Mouse (Mus musculus): ENCODE measurements around the gene Itga4.

Itga4 gene

GRCm38 (mm10) chr2:79255192-79256000 is at the start of gene Itga4:
TSS of gene Itga4 (plus strand) at chr2:79255426.
- peak; percentile 33 for DNase-seq (ENCODE audit: low spot score)

DNA sequence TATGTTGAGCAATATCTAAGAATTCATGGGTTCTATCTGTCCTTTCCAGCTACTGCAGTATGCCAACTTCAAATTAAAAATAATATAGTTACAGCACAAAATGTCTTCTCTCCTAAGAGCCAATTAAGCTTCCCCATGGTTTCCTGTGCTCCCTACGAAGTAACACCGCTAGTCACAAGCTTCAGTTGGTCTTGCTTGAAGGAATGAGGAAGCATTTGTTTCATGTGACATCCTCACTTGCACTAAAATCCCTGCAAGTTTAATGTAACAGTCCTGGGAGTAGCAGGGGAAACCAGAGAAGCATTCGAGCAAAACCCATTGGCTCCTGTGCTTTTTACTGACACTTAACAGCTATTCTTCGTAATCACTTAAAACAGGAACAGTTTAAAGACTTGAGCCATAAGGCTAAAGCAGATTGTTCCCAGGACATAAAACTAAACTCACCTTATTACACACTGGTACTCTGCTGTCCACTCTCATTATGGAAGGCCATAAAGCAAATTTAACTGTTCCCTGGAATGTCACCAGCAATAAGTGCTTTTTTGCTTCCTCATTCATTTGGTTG is 49.0 kb upstream of the Itga4 start:
- DNase-seq (ENCODE audit: low spot score): no peak

DNA sequence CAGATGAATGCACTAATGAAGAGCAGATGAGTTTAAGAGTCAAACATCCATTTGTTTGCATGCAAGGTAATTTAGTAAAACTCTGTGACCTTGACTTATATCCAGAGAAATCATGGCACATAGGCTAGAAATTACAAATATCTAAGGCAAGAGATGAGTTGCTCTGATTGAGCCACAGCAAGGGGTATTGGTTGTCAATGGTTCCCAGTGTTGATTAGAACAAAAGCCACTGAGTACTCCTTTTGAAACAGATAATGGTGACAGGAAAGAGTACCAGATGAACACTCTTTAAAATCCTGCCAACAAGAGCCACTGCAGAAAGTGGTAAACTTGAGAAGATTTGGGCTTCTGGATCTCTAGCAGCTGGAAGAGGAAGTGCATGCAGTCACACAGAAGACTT is 40.2 kb upstream of the Itga4 start:
- no peak for DNase-seq (ENCODE audit: low spot score)

GRCm38 (mm10) chr2:79215479-79215878 is 39.7 kb upstream of the Itga4 start:
- DNase-seq (ENCODE audit: low spot score): no peak

DNA sequence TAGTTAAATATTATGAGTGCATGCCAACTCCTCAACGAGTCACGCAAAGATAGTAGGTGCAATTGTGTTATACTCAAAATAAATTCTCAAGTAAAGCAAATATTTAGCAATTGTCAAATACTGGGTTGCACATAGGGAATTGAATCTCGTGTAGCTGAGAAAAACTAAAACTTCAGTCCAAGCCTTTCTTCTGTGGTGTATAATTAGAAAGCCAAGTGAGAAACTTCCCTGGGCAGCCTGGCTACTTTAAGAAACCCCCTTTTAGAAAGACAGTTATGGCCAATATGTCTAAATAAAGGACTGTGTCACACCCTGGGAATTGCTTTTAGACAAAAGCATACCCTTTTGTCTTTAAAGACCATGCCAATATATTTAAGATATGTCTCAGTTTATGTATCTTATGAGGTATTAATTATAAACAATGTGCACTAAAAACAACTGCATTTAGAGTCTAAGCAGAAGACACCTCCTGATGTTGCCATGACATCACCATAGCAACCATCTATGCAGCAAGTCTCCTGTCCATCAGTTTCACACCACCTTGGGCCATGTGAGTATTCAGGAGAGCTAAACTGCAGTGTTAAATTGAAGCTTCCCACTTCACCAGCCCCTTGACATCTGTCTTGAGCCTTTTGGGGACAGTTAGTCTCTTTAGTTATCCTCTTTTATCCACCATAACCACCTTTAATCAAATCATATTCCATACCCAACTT is 30.4 kb upstream of the Itga4 start:
- DNase-seq (ENCODE audit: low spot score): no peak

DNA sequence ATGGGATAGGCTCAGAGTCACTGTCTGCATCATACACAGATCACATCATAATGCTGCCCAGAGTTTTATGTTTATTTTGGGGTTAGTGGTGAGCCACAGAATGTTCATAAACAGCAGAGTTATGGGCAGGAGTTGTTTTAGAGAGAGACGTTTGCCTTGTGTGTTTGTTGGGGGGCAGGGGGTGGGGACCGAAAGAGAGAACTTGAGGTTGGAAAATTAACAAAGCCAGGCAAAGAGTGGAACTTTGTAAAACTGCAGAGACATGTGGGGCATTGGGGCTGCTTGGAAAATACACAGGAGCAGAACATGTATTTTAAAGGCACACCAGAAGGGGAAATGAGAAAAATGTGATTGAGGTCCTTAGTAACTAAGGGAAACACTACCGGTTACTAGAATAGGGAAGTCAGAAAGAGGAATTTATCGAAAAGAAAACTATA is 27.4 kb upstream of the Itga4 start:
- no peak for DNase-seq (ENCODE audit: low spot score)

DNA sequence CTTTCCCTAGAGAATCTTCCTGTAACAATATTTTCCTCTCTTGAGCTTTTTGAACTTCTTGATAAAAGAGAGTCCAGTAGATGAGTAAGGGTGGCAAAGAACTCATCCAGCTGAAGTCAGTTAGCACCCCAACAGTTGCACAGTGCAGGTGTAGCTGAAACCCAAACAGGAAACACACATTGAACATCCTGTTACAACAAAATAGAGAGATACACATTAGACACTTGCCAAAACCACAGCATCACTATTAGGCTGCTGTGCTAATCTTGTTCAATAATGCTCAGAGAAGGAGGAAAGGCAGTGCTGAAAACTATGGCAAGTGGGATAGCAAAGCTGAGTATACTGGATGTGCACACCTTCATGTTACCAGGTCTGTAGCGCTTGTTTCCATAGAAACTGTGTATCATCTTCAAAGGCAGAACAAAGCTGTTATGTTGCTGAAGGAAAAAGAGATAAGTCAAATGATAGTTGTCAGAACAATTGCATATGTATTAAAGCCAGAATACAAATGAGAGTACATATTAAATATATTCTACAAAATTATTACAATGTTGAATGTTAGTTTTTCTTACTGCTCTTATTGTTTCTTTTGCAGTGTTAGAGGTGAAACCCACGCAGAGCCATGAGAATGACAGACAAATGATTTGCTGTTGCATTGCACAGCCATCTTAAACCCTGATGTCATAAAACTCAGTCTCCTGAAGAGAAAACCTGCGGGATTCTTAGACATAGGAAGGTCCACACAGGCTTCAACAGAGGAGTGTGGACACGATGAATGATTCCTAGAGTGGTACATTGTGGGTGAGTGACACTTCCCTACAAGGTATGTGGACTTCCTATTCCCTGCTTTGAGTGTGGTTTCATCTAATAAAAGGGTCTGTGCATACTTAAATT is 23.9 kb upstream of the Itga4 start:
- DNase-seq (ENCODE audit: low spot score): no peak

GRCm38 (mm10) chr2:79235767-79236487 is 19.3 kb upstream of the Itga4 start:
- DNase-seq (ENCODE audit: low spot score): no peak

DNA sequence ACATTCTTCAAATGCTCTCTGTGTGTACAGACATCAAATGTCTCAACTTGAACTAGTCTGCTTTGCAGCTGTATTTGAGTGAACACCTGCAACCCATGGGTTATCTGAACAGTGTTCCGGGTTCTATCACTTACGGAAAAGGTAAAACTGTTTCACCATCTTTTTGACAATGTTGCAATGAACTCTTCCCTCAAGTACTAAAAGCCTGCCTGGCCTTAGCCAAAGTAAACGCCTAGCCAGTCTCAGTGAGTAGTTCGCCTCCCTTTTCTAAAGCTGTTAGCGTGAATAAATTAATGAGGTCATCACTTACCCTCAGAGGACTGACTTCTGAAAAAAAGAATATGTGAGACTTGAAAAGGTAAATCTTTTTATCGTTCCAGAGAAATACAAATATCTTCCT is 18.0 kb upstream of the Itga4 start:
- DNase-seq (ENCODE audit: low spot score): peak; percentile 17

- DNase-seq (ENCODE audit: low spot score): no peak
These were observed 10.9 kb upstream of the Itga4 start for GRCm38 (mm10) chr2:79244276-79244675.

DNA sequence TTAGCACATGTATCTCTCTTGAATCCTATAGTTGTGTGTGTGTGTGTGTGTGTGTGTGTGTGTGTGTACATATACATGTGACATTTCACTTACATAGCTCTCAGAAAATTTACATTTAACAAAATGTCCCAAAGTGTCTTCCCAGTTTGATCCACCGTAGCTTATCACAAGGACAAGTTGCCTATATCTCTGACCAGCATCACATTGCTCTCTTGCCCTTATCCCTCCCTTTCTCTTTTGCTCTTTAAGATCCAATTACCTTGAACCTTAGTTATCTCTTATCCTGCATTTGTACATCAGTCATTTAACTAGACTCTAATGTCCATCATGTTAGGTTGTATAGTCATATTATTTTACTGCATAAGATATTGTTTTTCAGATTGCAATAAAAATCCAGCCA is 10.5 kb upstream of the Itga4 start:
- DNase-seq (ENCODE audit: low spot score): no peak

- no peak for DNase-seq (ENCODE audit: low spot score)
These were observed 6.9 kb upstream of the Itga4 start for GRCm38 (mm10) chr2:79248283-79248682.

GRCm38 (mm10) chr2:79250510-79250909 is 4.7 kb upstream of the Itga4 start:
- no peak for DNase-seq (ENCODE audit: low spot score)

GRCm38 (mm10) chr2:79253754-79254197 is 1.4 kb upstream of the Itga4 start:
- DNase-seq (ENCODE audit: low spot score): no peak

- DNase-seq (ENCODE audit: low spot score): no peak
These were observed 536 bp upstream of the Itga4 start for GRCm38 (mm10) chr2:79254588-79255191.

- DNase-seq (ENCODE audit: low spot score): no peak
These were observed 744 bp downstream of the Itga4 start for GRCm38 (mm10) chr2:79256001-79256339.

GRCm38 (mm10) chr2:79256376-79256775 is 1.1 kb downstream of the Itga4 start:
- no peak for DNase-seq (ENCODE audit: low spot score)

DNA sequence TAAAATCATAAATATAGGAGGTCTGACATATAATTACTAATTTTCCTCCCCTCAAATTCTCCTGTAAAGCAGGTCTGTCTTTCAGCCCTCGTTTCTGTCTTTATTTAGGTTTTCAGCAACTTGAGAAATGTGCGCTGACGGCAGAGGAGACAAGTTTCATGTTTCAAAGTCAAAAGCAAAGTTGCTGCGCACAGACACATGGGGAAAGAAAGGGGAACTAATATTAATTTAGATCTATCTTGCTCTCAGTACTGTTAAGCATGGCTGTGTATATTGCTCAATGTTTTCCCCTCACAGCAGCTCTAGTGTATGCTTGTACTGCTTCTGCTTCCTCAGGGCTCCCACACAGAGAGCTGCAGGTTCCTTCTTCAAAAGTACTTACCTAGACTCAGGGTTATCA is 1.7 kb downstream of the Itga4 start:
- no peak for DNase-seq (ENCODE audit: low spot score)

DNA sequence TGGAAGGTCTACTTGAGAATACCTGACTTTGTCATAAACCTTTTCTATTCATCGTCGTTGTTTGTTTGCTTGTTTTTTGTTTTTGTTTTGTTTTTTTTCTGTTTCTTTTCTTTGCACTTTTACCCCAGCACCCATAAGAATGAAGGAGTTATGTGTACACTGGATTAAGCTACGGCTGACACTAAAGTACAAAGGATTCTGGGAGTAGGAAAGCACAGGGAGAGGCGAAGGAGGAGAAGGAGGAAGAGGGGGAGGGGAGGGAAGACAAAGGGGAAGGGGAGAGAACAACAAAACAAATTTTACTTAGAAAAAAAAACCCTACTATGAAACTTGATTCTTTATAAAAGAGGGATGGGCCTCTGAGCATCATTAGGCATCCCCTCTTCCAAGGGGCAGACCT is 2.2 kb downstream of the Itga4 start:
- DNase-seq (ENCODE audit: low spot score): no peak

- no peak for DNase-seq (ENCODE audit: low spot score)
These were observed 4.1 kb downstream of the Itga4 start for GRCm38 (mm10) chr2:79259326-79259725.

DNA sequence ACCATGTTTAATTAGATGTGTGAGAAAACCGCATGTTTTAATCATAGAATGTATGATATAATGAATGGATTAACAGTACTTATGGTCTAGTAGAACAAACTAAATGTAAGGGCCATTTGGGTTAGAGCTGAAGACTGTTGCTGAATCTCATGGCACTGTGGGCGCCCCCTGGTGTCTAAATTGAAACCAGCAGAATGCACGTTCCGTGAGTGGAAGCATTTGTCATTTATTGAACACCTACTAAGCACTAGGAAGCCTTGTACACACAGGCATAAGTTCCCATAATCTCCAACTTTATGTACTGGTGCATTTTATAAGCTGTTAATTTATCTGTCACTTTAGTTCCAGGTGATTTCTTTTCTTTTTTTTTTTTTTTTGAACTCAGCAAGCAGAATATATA is 10.4 kb downstream of the Itga4 start:
- peak; percentile 9 for DNase-seq (ENCODE audit: low spot score)
